10 mouse cellular contexts compared by ENCODE assay signal in the genomic region with DNA sequence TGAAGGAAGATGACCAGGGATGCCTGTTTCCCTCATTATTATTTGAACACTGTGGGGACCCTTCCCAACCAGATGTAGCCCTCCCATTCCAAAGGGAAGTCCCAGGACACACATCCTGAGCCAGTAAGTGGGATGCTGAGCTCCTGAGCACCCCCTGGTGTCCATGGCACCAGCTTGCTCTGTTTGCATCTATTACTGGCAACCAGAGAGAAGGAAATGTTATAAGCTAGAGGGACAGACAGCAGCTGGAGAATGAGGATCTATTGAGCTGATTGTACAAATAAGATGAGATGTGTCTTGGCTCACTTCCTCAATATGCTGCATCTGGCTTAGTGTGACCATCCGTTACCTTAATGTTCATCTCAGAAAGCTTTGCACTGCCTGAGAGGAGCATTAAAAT.
DNase-seq lines count a peak whose midpoint lies in the region; ATAC-seq and TF ChIP-seq lines count a peak whose summit lies in the region.
"Had no signal": no experiment of that assay in that cellular context is flagged by ENCODE, and none has a peak within 500 bp of the region (broad histone marks: within the 10 kb centered on the region; RNA-seq: fewer than 3 reads in every experiment).

No protein-coding gene starts in this region.

- H3K4me2 ChIP-seq in forebrain, embryonic 11.5 days (ENCODE audit: low read depth, low read length, severe bottlenecking), result no peak overlapping the region
- H3K4me2 ChIP-seq: hindbrain, embryonic 15.5 days; neural tube, embryonic 12.5 days had no signal

- peak; percentile 26 for DNase-seq in gastrocnemius, postnatal 14 days
- DNase-seq in gastrocnemius, postnatal 25 days, result no peak
- DNase-seq in testis, postnatal 14 days (ENCODE audit: low spot score), result no peak
- DNase-seq in embryo, embryonic 11 days, result peak; percentile 42
- DNase-seq in layer of hippocampus, adult 9-11 months, result peak; percentile 28
- no peak for DNase-seq in forebrain, embryonic 11.5 days (ENCODE audit: low spot score)

- no peaks in the 10 kb centered on the region for H3K9me3 ChIP-seq in forebrain, embryonic 11.5 days (ENCODE audit: control insufficient read depth, low read length)
- H3K9me3 ChIP-seq: hindbrain, embryonic 15.5 days; neural tube, embryonic 12.5 days had no signal

- no peaks in the 10 kb centered on the region for H3K36me3 ChIP-seq in testis, adult 2 months (ENCODE audit: control insufficient read depth, insufficient read depth, low read length)
- H3K36me3 ChIP-seq in forebrain, embryonic 11.5 days (ENCODE audit: control insufficient read depth, insufficient read depth, low read length), result no peaks in the 10 kb centered on the region
- H3K36me3 ChIP-seq: hindbrain, embryonic 15.5 days; neural tube, embryonic 12.5 days had no signal

- no peaks in the 10 kb centered on the region for H3K27me3 ChIP-seq in testis, adult 2 months (ENCODE audit: control insufficient read depth, insufficient read depth, low read length)
- no peaks in the 10 kb centered on the region for H3K27me3 ChIP-seq in forebrain, embryonic 11.5 days (ENCODE audit: control insufficient read depth, insufficient read depth, low read length)
- H3K27me3 ChIP-seq: hindbrain, embryonic 15.5 days; neural tube, embryonic 12.5 days had no signal

- no peak overlapping the region for H3K4me3 ChIP-seq in testis, adult 2 months (ENCODE audit: control insufficient read depth, low read depth, low read length)
- no peak overlapping the region for H3K4me3 ChIP-seq in forebrain, embryonic 11.5 days (ENCODE audit: low read depth, low read length)
- H3K4me3 ChIP-seq: hindbrain, embryonic 15.5 days; neural tube, embryonic 12.5 days had no signal

- H3K27ac ChIP-seq in testis, adult 2 months (ENCODE audit: control insufficient read depth, insufficient read depth, low read depth, low read length), result no peak overlapping the region
- no peak overlapping the region for H3K27ac ChIP-seq in forebrain, embryonic 11.5 days (ENCODE audit: low read depth, low read length)
- H3K27ac ChIP-seq: hindbrain, embryonic 15.5 days; neural tube, embryonic 12.5 days had no signal

- no peaks in the 10 kb centered on the region for H3K4me1 ChIP-seq in testis, adult 2 months (ENCODE audit: control insufficient read depth, insufficient read depth, low read length)
- no peaks in the 10 kb centered on the region for H3K4me1 ChIP-seq in forebrain, embryonic 11.5 days (replicated peaks; ENCODE audit: control insufficient read depth, insufficient read depth, low read length)
- H3K4me1 ChIP-seq: hindbrain, embryonic 15.5 days; neural tube, embryonic 12.5 days had no signal

- TF ChIP-seq CTCF in testis, adult 2 months (IDR thresholded peaks at IDR 0.05; ENCODE audit: control insufficient read depth, insufficient read depth, insufficient replicate concordance, low read depth, low read length), result peak; percentile 32; the same call in 1 of the 2 replicates

- no peak overlapping the region for H3K9ac ChIP-seq in forebrain, embryonic 11.5 days (ENCODE audit: low read length)
- H3K9ac ChIP-seq: hindbrain, embryonic 15.5 days; neural tube, embryonic 12.5 days had no signal

- ATAC-seq in neutrophil, adult 5-6 weeks (ENCODE audit: extremely low read depth, insufficient number of reproducible peaks, low FRiP score, poor library complexity, severe bottlenecking), result peak; percentile 58; the same call in 1 of the 2 replicates
- ATAC-seq in forebrain, embryonic 11.5 days (replicated peaks; ENCODE audit: low FRiP score), result no peak

- intact Hi-C loops in gastrocnemius, postnatal 14 days (cut with DNase I; ENCODE audit: low total_unique reads), result loop anchor here (5.0 kb wide), 1 partner anchor 125 kb away; the partner anchor contains the start of gene Sh3kbp1

- TF ChIP-seq POLR2A in testis, adult 2 months (IDR thresholded peaks at IDR 0.05; ENCODE audit: control insufficient read depth, low read depth, low read length), result no peak

- 85% methylated on average over 1 of the region's 1 CpGs for WGBS in forebrain, embryonic 11.5 days

Comparison
In these comparisons a context has a peak if more than half of its experiments do, and no peak if none do; other contexts are left out.
1. DNase-seq: peak in gastrocnemius, postnatal 14 days (single experiment), embryo, embryonic 11 days (single experiment) and layer of hippocampus, adult 9-11 months (single experiment); none in gastrocnemius, postnatal 25 days (single experiment), testis, postnatal 14 days (single experiment) and forebrain, embryonic 11.5 days (single experiment).